Mouse (Mus musculus) CD4-positive, CD25-positive, alpha-beta regulatory T cell, adult 4 months (primary cell): ENCODE results near the gene Cdc27. TPM values are rescaled to one million over a fixed set of nuclear protein-coding genes. Genes with fewer than 3 reads are reported as not detected.
A peak's percentile ranks its signal among the peaks of the same experiment; 100 is the strongest.
"Not testable (repeated sequence)": the region's sequence is repeated elsewhere in the genome, so short reads cannot be mapped to it uniquely, and the experiment has no call there.

Experiments
- ATAC-seq: one replicate; pipeline ENCODE4 v1.8.0; 2017
- polyA plus RNA-seq, 2 experiments: library from polyadenylated mRNA; unstranded; fragments of 100-300 nt; shearing (Covaris generic); gene quantifications; one replicate each; pipeline ENCODE4 v1.2.1; 2017

Gene Cdc27
- 10 to 100 TPM; 14.0 to 15.1 TPM for polyA plus RNA-seq

- ATAC-seq, result peak; percentile 94
These were observed at the start of gene Cdc27, which contains the start of gene Myl4 for GRCm38 (mm10) chr11:104550406-104550974. Gene Cdc27 (minus strand): TSS chr11:104550620. Gene Myl4 (plus strand): TSS chr11:104550663.

GRCm38 (mm10) chr11:104599265-104599945 is 49.0 kb upstream of the Cdc27 start:
- no peak for ATAC-seq

- no peak for ATAC-seq
These were observed 45.9 kb upstream of the Cdc27 start for GRCm38 (mm10) chr11:104596365-104596764.

- no peak for ATAC-seq
These were observed 41.8 kb upstream of the Cdc27 start for GRCm38 (mm10) chr11:104592066-104592835.

- ATAC-seq, result peak; percentile 89
These were observed 39.7 kb upstream of the Cdc27 start for GRCm38 (mm10) chr11:104590148-104590547.

- no peak for ATAC-seq
These were observed 39.1 kb upstream of the Cdc27 start for GRCm38 (mm10) chr11:104589570-104589969.

GRCm38 (mm10) chr11:104588513-104588912 is 38.1 kb upstream of the Cdc27 start:
- no peak for ATAC-seq

GRCm38 (mm10) chr11:104587904-104588303 is 37.5 kb upstream of the Cdc27 start:
- no peak for ATAC-seq

- no peak for ATAC-seq
These were observed 35.1 kb upstream of the Cdc27 start for GRCm38 (mm10) chr11:104585495-104585894.

- peak; percentile 78 for ATAC-seq
These were observed 32.4 kb upstream of the Cdc27 start for GRCm38 (mm10) chr11:104582630-104583364.

- peak; percentile 7 for ATAC-seq
These were observed 31.8 kb upstream of the Cdc27 start for GRCm38 (mm10) chr11:104582308-104582606.

GRCm38 (mm10) chr11:104581446-104582307 is 31.3 kb upstream of the Cdc27 start:
- peak; percentile 84 for ATAC-seq

GRCm38 (mm10) chr11:104580606-104581005 is 30.2 kb upstream of the Cdc27 start:
- ATAC-seq, result no peak

- no peak for ATAC-seq
These were observed 29.7 kb upstream of the Cdc27 start for GRCm38 (mm10) chr11:104580091-104580490.

- no peak for ATAC-seq
These were observed 29.2 kb upstream of the Cdc27 start for GRCm38 (mm10) chr11:104579575-104579974.

- ATAC-seq, result no peak
These were observed 28.7 kb upstream of the Cdc27 start for GRCm38 (mm10) chr11:104579084-104579483.

- ATAC-seq, result no peak
These were observed 27.7 kb upstream of the Cdc27 start for GRCm38 (mm10) chr11:104578074-104578473.

- ATAC-seq, result no peak
These were observed 26.6 kb upstream of the Cdc27 start for GRCm38 (mm10) chr11:104576772-104577612.

GRCm38 (mm10) chr11:104572566-104572965 is 22.1 kb upstream of the Cdc27 start:
- ATAC-seq, result no peak

- ATAC-seq, result no peak
These were observed 21.7 kb upstream of the Cdc27 start for GRCm38 (mm10) chr11:104572091-104572490.

- ATAC-seq, result not testable (repeated sequence)
These were observed 21.0 kb upstream of the Cdc27 start for GRCm38 (mm10) chr11:104571373-104571772.
